Mouse (Mus musculus) common myeloid progenitor, adult 5-6 weeks (primary cell): ENCODE results near the gene Tubg2. TPM values are rescaled to one million over a fixed set of nuclear protein-coding genes. Genes with fewer than 3 reads are reported as not detected.
"Not testable (repeated sequence)": the region's sequence is repeated elsewhere in the genome, so short reads cannot be mapped to it uniquely, and the experiment has no call there.

Experiments used
- ATAC-seq: replicated peaks from 2 replicates; pipeline ENCODE4 v1.8.0; 2016; ENCODE audit warnings: low read depth, mild to moderate bottlenecking, moderate TSS enrichment, inconsistent platforms; ENCODE audit not compliant: poor library complexity, severe bottlenecking
- total RNA-seq: library from RNA; stranded (forward); fragments of 200-1000, 187-1606 nt; gene quantifications from 2 replicates; pipeline ENCODE4 v1.2.3, GENCODE M21; 2017

The Tubg2 gene
- total RNA-seq, 1 experiment from 2014 or later, result not detected

GRCm38 (mm10) chr11:101137000-101137399 is 18.7 kb upstream of the Tubg2 start:
- no peak for ATAC-seq

- 0 out of 2 replicates have a peak, but pooled peaks have one; percentile 39 for ATAC-seq
Measured at GRCm38 (mm10) chr11:101138536-101139181, 17.0 kb upstream of the Tubg2 start.

GRCm38 (mm10) chr11:101140164-101140819 is 15.4 kb upstream of the Tubg2 start:
- ATAC-seq, result no peak

- no peak for ATAC-seq
Measured at GRCm38 (mm10) chr11:101141088-101141487, 14.6 kb upstream of the Tubg2 start.

GRCm38 (mm10) chr11:101142215-101142967 is 13.3 kb upstream of the Tubg2 start:
- no peak for ATAC-seq

GRCm38 (mm10) chr11:101143338-101144225 is 12.1 kb upstream of the Tubg2 start:
- peak; percentile 73 for ATAC-seq

- ATAC-seq, result no peak
Measured at GRCm38 (mm10) chr11:101146377-101146776, 9.3 kb upstream of the Tubg2 start.

- ATAC-seq, result no peak
Measured at GRCm38 (mm10) chr11:101148751-101149150, 7.0 kb upstream of the Tubg2 start.

- no peak for ATAC-seq
Measured at GRCm38 (mm10) chr11:101149178-101150105, 6.3 kb upstream of the Tubg2 start.

GRCm38 (mm10) chr11:101151063-101151462 is 4.6 kb upstream of the Tubg2 start:
- no peak for ATAC-seq

- ATAC-seq, result no peak
Measured at GRCm38 (mm10) chr11:101152825-101153224, 2.9 kb upstream of the Tubg2 start.

GRCm38 (mm10) chr11:101154648-101155047 is 1.1 kb upstream of the Tubg2 start:
- ATAC-seq, result no peak

GRCm38 (mm10) chr11:101155151-101155550 is 556 bp upstream of the Tubg2 start:
- ATAC-seq, result no peak

- ATAC-seq, result not testable (repeated sequence)
Measured at GRCm38 (mm10) chr11:101160151-101160550, 4.4 kb downstream of the Tubg2 start.

GRCm38 (mm10) chr11:101160981-101161505 is 5.3 kb downstream of the Tubg2 start:
- not testable (repeated sequence) for ATAC-seq

- no peak for ATAC-seq
Measured at GRCm38 (mm10) chr11:101161551-101161950, 5.8 kb downstream of the Tubg2 start.

GRCm38 (mm10) chr11:101162301-101162700 is 6.6 kb downstream of the Tubg2 start:
- ATAC-seq, result no peak

- no peak for ATAC-seq
Measured at GRCm38 (mm10) chr11:101162772-101163171, 7.1 kb downstream of the Tubg2 start.
